Mouse (Mus musculus): ENCODE results near the gene Ptgs1. TPM values are rescaled to one million over a fixed set of nuclear protein-coding genes. Genes with fewer than 3 reads are reported as not detected.

The Ptgs1 gene
- polyA plus RNA-seq, 1 experiment from 2014 or later = 8.9 TPM

GRCm38 (mm10) chr2:36235917-36236316 lies 5.7 kb downstream of the Ptgs1 start:
- Histone ChIP-seq H3K27ac (no peak overlapping the region), H3K9ac (no peak overlapping the region), H3K4me3 (no peak overlapping the region), H3K4me1 (peaks cover 2% of the 10 kb centered on the region; the same call in 1 of the 2 replicates), H3K36me3 (no peaks in the 10 kb centered on the region), H3K27me3 (0 out of 2 replicates have a peak, but pooled peaks cover 4% of the 10 kb centered on the region), H3K4me2 (replicated peaks) (no peak overlapping the region), H3K9me3 (no peaks in the 10 kb centered on the region)
- ATAC-seq (ENCODE audit: insufficient number of reproducible peaks, insufficient read depth, low FRiP score, low TSS enrichment) = no peak
- 62% methylated on average over 4 of the region's 4 CpGs for WGBS

GRCm38 (mm10) chr2:36236889-36237288 lies 6.7 kb downstream of the Ptgs1 start:
- WGBS = 88% methylated on average over 5 of the region's 5 CpGs
- no peak for ATAC-seq (ENCODE audit: insufficient number of reproducible peaks, insufficient read depth, low FRiP score, low TSS enrichment)

GRCm38 (mm10) chr2:36237557-36237956 lies 7.3 kb downstream of the Ptgs1 start:
- Histone ChIP-seq H3K4me3 (no peak overlapping the region), H3K9me3 (no peaks in the 10 kb centered on the region), H3K9ac (no peak overlapping the region), H3K36me3 (no peaks in the 10 kb centered on the region), H3K27me3 (no peaks in the 10 kb centered on the region), H3K27ac (no peak overlapping the region), H3K4me2 (replicated peaks) (no peak overlapping the region), H3K4me1 (no peaks in the 10 kb centered on the region)
- WGBS = 90% methylated on average over 6 of the region's 6 CpGs
- ATAC-seq (ENCODE audit: insufficient number of reproducible peaks, insufficient read depth, low FRiP score, low TSS enrichment) = no peak

More at GRCm38 (mm10) chr2:36236889-36237288, 6.7 kb downstream of the Ptgs1 start:
- Histone ChIP-seq H3K36me3 (no peaks in the 10 kb centered on the region), H3K4me1 (no peaks in the 10 kb centered on the region), H3K4me2 (replicated peaks) (no peak overlapping the region), H3K27me3 (no peaks in the 10 kb centered on the region), H3K9ac (no peak overlapping the region), H3K9me3 (no peaks in the 10 kb centered on the region), H3K27ac (no peak overlapping the region), H3K4me3 (no peak overlapping the region)

- no peaks in the 10 kb centered on the region for H3K9me3 ChIP-seq
- H3K27me3 ChIP-seq = no peaks in the 10 kb centered on the region
- no peak overlapping the region for H3K9ac ChIP-seq
- ATAC-seq (ENCODE audit: insufficient number of reproducible peaks, insufficient read depth, low FRiP score, low TSS enrichment) = no peak
- no peaks in the 10 kb centered on the region for H3K36me3 ChIP-seq
- H3K4me1 ChIP-seq = no peaks in the 10 kb centered on the region
- no peak overlapping the region for H3K4me2 ChIP-seq (replicated peaks)
- H3K27ac ChIP-seq = no peak overlapping the region
- no peak overlapping the region for H3K4me3 ChIP-seq
- WGBS = 72% methylated on average over 3 of the region's 3 CpGs
These were observed 8.2 kb downstream of the Ptgs1 start for GRCm38 (mm10) chr2:36238467-36238866.

- ATAC-seq (ENCODE audit: insufficient number of reproducible peaks, insufficient read depth, low FRiP score, low TSS enrichment) = no peak
- no peaks in the 10 kb centered on the region for H3K27me3 ChIP-seq
- WGBS = 80% methylated on average over 2 of the region's 2 CpGs
These were observed 8.7 kb downstream of the Ptgs1 start for GRCm38 (mm10) chr2:36238951-36239350.

GRCm38 (mm10) chr2:36242514-36242913 lies 12.3 kb downstream of the Ptgs1 start:
- WGBS = 91% methylated on average over 13 of the region's 13 CpGs
- ATAC-seq (ENCODE audit: insufficient number of reproducible peaks, insufficient read depth, low FRiP score, low TSS enrichment) = 0 out of 2 replicates have a peak, but pooled peaks have one; percentile 52

More at GRCm38 (mm10) chr2:36238951-36239350, 8.7 kb downstream of the Ptgs1 start:
- H3K4me2 ChIP-seq (replicated peaks) = no peak overlapping the region
- no peak overlapping the region for H3K9ac ChIP-seq
- H3K4me3 ChIP-seq = no peak overlapping the region
- H3K4me1 ChIP-seq = no peaks in the 10 kb centered on the region
- H3K9me3 ChIP-seq = no peaks in the 10 kb centered on the region
- H3K27ac ChIP-seq = no peak overlapping the region
- no peaks in the 10 kb centered on the region for H3K36me3 ChIP-seq

GRCm38 (mm10) chr2:36243296-36243891 lies 13.2 kb downstream of the Ptgs1 start:
- no peaks in the 10 kb centered on the region for H3K27me3 ChIP-seq
- no peak overlapping the region for H3K4me3 ChIP-seq
- no peaks in the 10 kb centered on the region for H3K9me3 ChIP-seq
- no peak overlapping the region for H3K9ac ChIP-seq
- ATAC-seq (ENCODE audit: insufficient number of reproducible peaks, insufficient read depth, low FRiP score, low TSS enrichment) = no peak
- no peak overlapping the region for H3K27ac ChIP-seq
- no peaks in the 10 kb centered on the region for H3K4me1 ChIP-seq
- no peaks in the 10 kb centered on the region for H3K36me3 ChIP-seq
- WGBS = 75% methylated on average over 9 of the region's 9 CpGs
- H3K4me2 ChIP-seq (replicated peaks) = no peak overlapping the region

More at GRCm38 (mm10) chr2:36242514-36242913, 12.3 kb downstream of the Ptgs1 start:
- Histone ChIP-seq H3K4me3 (no peak overlapping the region), H3K9ac (no peak overlapping the region), H3K36me3 (no peaks in the 10 kb centered on the region), H3K9me3 (no peaks in the 10 kb centered on the region), H3K4me1 (no peaks in the 10 kb centered on the region), H3K27me3 (no peaks in the 10 kb centered on the region), H3K4me2 (replicated peaks) (no peak overlapping the region), H3K27ac (no peak overlapping the region)

- no peak overlapping the region for H3K4me3 ChIP-seq
- no peaks in the 10 kb centered on the region for H3K4me1 ChIP-seq
- no peak overlapping the region for H3K9ac ChIP-seq
- 57% methylated on average over 5 of the region's 5 CpGs for whole genome bisulfite sequencing
- no peak overlapping the region for H3K27ac ChIP-seq
- no peaks in the 10 kb centered on the region for H3K27me3 ChIP-seq
- no peaks in the 10 kb centered on the region for H3K36me3 ChIP-seq
- ATAC-seq (ENCODE audit: insufficient number of reproducible peaks, insufficient read depth, low FRiP score, low TSS enrichment) = no peak
- no peaks in the 10 kb centered on the region for H3K9me3 ChIP-seq
- no peak overlapping the region for H3K4me2 ChIP-seq (replicated peaks)
These were observed 13.7 kb downstream of the Ptgs1 start for GRCm38 (mm10) chr2:36243892-36244309.

- H3K9ac ChIP-seq = no peak overlapping the region
- no peaks in the 10 kb centered on the region for H3K9me3 ChIP-seq
- no peaks in the 10 kb centered on the region for H3K36me3 ChIP-seq
- 84% methylated on average over 3 of the region's 3 CpGs for WGBS
- H3K27me3 ChIP-seq = no peaks in the 10 kb centered on the region
- no peak overlapping the region for H3K4me2 ChIP-seq (replicated peaks)
- H3K4me1 ChIP-seq = no peaks in the 10 kb centered on the region
- ATAC-seq (ENCODE audit: insufficient number of reproducible peaks, insufficient read depth, low FRiP score, low TSS enrichment) = no peak
- no peak overlapping the region for H3K4me3 ChIP-seq
- H3K27ac ChIP-seq = no peak overlapping the region
These were observed 14.5 kb downstream of the Ptgs1 start for GRCm38 (mm10) chr2:36244705-36245104.

- Histone ChIP-seq H3K4me2 (replicated peaks) (no peak overlapping the region), H3K4me1 (no peaks in the 10 kb centered on the region), H3K9ac (no peak overlapping the region), H3K36me3 (no peaks in the 10 kb centered on the region), H3K27me3 (no peaks in the 10 kb centered on the region), H3K4me3 (no peak overlapping the region), H3K9me3 (no peaks in the 10 kb centered on the region), H3K27ac (no peak overlapping the region)
- no peak for ATAC-seq (ENCODE audit: insufficient number of reproducible peaks, insufficient read depth, low FRiP score, low TSS enrichment)
- 63% methylated on average over 3 of the region's 3 CpGs for WGBS
These were observed 17.7 kb downstream of the Ptgs1 start for GRCm38 (mm10) chr2:36247964-36248363.

- Histone ChIP-seq H3K9me3 (no peaks in the 10 kb centered on the region), H3K27ac (no peak overlapping the region), H3K4me3 (no peak overlapping the region), H3K4me1 (no peaks in the 10 kb centered on the region), H3K27me3 (no peaks in the 10 kb centered on the region), H3K36me3 (no peaks in the 10 kb centered on the region), H3K4me2 (replicated peaks) (no peak overlapping the region), H3K9ac (no peak overlapping the region)
- ATAC-seq (ENCODE audit: insufficient number of reproducible peaks, insufficient read depth, low FRiP score, low TSS enrichment) = no peak
- WGBS = 78% methylated on average over 8 of the region's 8 CpGs
These were observed 20.9 kb downstream of the Ptgs1 start for GRCm38 (mm10) chr2:36251156-36251555.

GRCm38 (mm10) chr2:36252505-36252904 lies 22.3 kb downstream of the Ptgs1 start:
- Histone ChIP-seq H3K4me2 (replicated peaks) (no peak overlapping the region), H3K4me1 (no peaks in the 10 kb centered on the region), H3K4me3 (no peak overlapping the region), H3K27ac (no peak overlapping the region), H3K36me3 (no peaks in the 10 kb centered on the region), H3K9ac (no peak overlapping the region), H3K27me3 (no peaks in the 10 kb centered on the region), H3K9me3 (no peaks in the 10 kb centered on the region)
- 88% methylated on average over 4 of the region's 4 CpGs for WGBS
- ATAC-seq (ENCODE audit: insufficient number of reproducible peaks, insufficient read depth, low FRiP score, low TSS enrichment) = no peak

All from embryonic facial prominence, embryonic 12.5 days (tissue).